Mouse (Mus musculus) heart, postnatal 0 days (tissue): Measurements from ENCODE around the gene Rnf10. TPM values are rescaled to one million over a fixed set of nuclear protein-coding genes. Genes with fewer than 3 reads are reported as not detected.
A peak's percentile ranks its signal among the peaks of the same experiment; 100 is the strongest.

Experiments used
- ATAC-seq: fragments of 200-750 bp; cut with Nextera tagmentation; 2 replicates; pipeline ENCODE4 v1.8.0; 2017; ENCODE audit warnings: low read depth, moderate number of reproducible peaks, moderate library complexity; ENCODE audit not compliant: insufficient read depth
- DNase-seq: peaks from one replicate; pipeline ENCODE4 v3.0.0-alpha.2; 2016; ENCODE audit warnings: low spot score
- H3K27ac ChIP-seq: fragments of 300-500 bp; sonication (generic); 2 replicates; pipeline ENCODE4 v1.5.1; 2014; ENCODE audit warnings: low read depth, mild to moderate bottlenecking
- H3K27me3 ChIP-seq: fragments of 300-500 bp; sonication (generic); 2 replicates; pipeline ENCODE4 v1.6.1; 2014; ENCODE audit warnings: low read length, mixed read lengths; ENCODE audit not compliant: control insufficient read depth, insufficient read depth
- H3K36me3 ChIP-seq: fragments of 300-500 bp; sonication (generic); replicated peaks from 2 replicates; pipeline ENCODE4 v1.6.1; 2014; ENCODE audit warnings: low read length, mixed read lengths; ENCODE audit not compliant: control insufficient read depth, insufficient read depth
- H3K4me1 ChIP-seq: fragments of 300-500 bp; sonication (generic); 2 replicates; pipeline ENCODE4 v1.6.1; 2014; ENCODE audit warnings: antibody characterized with exemption; ENCODE audit not compliant: control insufficient read depth, insufficient read depth
- H3K4me2 ChIP-seq: fragments of 300-500 bp; sonication (generic); 2 replicates; pipeline ENCODE4 v1.6.1; 2014; ENCODE audit warnings: low read depth, mild to moderate bottlenecking, low read length, moderate library complexity
- H3K4me3 ChIP-seq: fragments of 300-500 bp; sonication (generic); 2 replicates; pipeline ENCODE4 v1.5.1; 2014; ENCODE audit warnings: low read depth, low read length
- H3K9ac ChIP-seq: fragments of 300-500 bp; sonication (generic); replicated peaks from 2 replicates; pipeline ENCODE4 v1.6.1; 2014; ENCODE audit warnings: low read depth, low read length, mixed read lengths
- H3K9me3 ChIP-seq: fragments of 300-500 bp; sonication (generic); replicated peaks from 2 replicates; pipeline ENCODE4 v1.6.1; 2016; ENCODE audit warnings: low read length; ENCODE audit not compliant: control insufficient read depth
- CTCF ChIP-seq: IDR thresholded peaks from 2 replicates; pipeline ENCODE4 v1.5.1; 2016; ENCODE audit warnings: antibody characterized with exemption, control low read depth, low read depth
- EP300 ChIP-seq: IDR thresholded peaks from 2 replicates; pipeline ENCODE4 v1.6.1; 2016; ENCODE audit warnings: antibody characterized with exemption, low read depth
- WGBS: fragments of 180-500 bp; shearing (Covaris S2); extraction: QIAGEN DNeasy Blood & Tissue Kit; methylation state at CpG from one replicate; pipeline ENCODE4 v1.1.7; 2014; 5-methylcytosine and 5-hydroxymethylcytosine counted together
- polyA plus RNA-seq: library from polyadenylated mRNA; unstranded; fragments of >200 nt; fragmentation: Nextera tagmentation; extraction: Ambion mirVana; gene quantifications from 2 replicates; pipeline ENCODE4 v1.2.1, GENCODE M21; 2015
- total RNA-seq: library from RNA; depleted of rRNA; stranded (reverse); fragments of >200 nt; gene quantifications from 2 replicates; pipeline ENCODE4 v1.2.3, GENCODE M21; 2014; ENCODE audit warnings: low replicate concordance

Rnf10 gene
- total and polyA plus RNA-seq, 2 experiments from 2014 or later: 82.4 to 105 TPM

- Histone ChIP-seq H3K9me3 (no peaks in the 10 kb centered on the region), H3K27ac (peak overlapping the region; percentile 76), H3K9ac (no peak overlapping the region), H3K4me1 (peaks cover 49% of the 10 kb centered on the region), H3K27me3 (no peaks in the 10 kb centered on the region), H3K4me3 (no peak overlapping the region), H3K4me2 (peak overlapping the region; percentile 35), H3K36me3 (peaks cover 9% of the 10 kb centered on the region; the same call in 1 of the 2 replicates)
- DNase-seq (peak; percentile 20), ATAC-seq (no peak)
- no peak for TF ChIP-seq CTCF
- 29% methylated on average over 3 of the region's 3 CpGs for WGBS
These were observed 5.1 kb downstream of the Rnf10 start for GRCm38 (mm10) chr5:115267469-115268045.

- H3K9ac ChIP-seq: no peak overlapping the region
- peak; percentile 22 for DNase-seq
- H3K4me3 ChIP-seq: no peak overlapping the region
These were observed 5.8 kb downstream of the Rnf10 start for GRCm38 (mm10) chr5:115266787-115267468.

DNA sequence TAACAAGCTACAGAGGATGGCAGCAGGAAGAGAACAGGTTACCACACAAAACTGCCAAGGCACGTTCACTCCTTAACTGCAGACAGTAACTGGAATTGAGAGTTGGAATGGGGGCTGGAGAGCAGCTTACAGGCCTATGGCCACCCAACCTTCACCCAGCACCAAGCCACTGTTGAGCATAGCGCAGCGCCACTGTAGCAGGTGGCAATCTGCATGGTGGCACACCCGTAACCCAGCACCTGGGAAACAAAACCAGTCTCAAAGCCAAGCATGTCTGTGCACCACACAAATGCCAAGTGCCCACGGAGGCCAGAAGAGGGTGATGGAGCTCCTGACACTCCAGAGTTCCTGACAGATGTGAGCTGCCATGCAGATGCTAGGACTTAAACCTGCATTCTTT lies 6.4 kb downstream of the Rnf10 start:
- peak overlapping the region; percentile 76 for H3K27ac ChIP-seq
- 72% methylated on average over 5 of the region's 5 CpGs for WGBS
- ATAC-seq (no peak), DNase-seq (no peak)
- peaks cover 49% of the 10 kb centered on the region for H3K4me1 ChIP-seq
- peaks cover 9% of the 10 kb centered on the region; the same call in 1 of the 2 replicates for H3K36me3 ChIP-seq
- no peaks in the 10 kb centered on the region for H3K27me3 ChIP-seq
- H3K9ac ChIP-seq: no peak overlapping the region
- no peak overlapping the region for H3K4me3 ChIP-seq
- no peak overlapping the region for H3K4me2 ChIP-seq
- TF ChIP-seq EP300 (no peak), CTCF (no peak)
- H3K9me3 ChIP-seq: no peaks in the 10 kb centered on the region

More at GRCm38 (mm10) chr5:115266787-115267468, 5.8 kb downstream of the Rnf10 start:
- Histone ChIP-seq H3K27ac (peak overlapping the region; percentile 76), H3K36me3 (peaks cover 9% of the 10 kb centered on the region; the same call in 1 of the 2 replicates), H3K4me2 (peak overlapping the region; percentile 35), H3K9me3 (no peaks in the 10 kb centered on the region), H3K27me3 (no peaks in the 10 kb centered on the region), H3K4me1 (peaks cover 49% of the 10 kb centered on the region)
- 38% methylated on average over 8 of the region's 8 CpGs for WGBS
- ATAC-seq: no peak
- no peak for TF ChIP-seq CTCF
- TF ChIP-seq EP300: no peak

DNA sequence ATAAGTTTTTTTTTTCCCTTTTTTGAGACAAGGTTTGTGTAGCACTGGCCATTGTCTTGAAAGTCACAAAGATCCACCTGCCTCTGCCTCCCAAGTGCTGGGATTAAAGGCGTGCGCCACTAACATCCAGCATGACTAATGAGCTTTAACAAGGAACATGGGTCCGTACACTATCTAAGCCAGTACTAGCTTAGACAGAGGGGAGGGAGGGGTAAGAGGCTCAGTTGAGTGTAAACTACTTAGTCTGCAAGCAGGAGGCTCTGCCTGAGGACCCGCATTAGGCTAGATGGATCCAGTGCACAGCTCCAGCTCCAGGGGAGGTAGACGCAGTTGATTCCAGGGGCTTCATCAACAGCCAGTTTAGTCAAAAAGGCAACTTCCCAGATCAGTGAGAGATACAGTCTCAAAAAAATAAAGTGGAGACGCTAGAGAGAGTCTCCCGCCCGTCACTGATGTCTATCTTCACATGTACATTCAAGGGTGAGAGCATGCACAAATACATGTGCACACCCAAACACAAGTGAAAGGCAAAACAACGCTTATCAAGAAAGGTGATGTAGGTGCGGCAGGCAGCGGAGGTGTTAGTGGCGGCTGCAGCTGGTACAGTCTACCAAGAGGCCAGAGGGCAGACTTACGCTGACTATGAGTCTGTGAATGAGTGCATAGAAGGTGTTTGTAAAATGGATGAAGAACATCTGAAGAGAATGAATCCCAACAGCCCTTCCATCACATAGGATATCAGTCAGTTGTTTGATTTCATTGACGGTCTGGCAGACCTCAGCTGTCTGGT lies 10.0 kb downstream of the Rnf10 start:
- Histone ChIP-seq H3K9ac (no peak overlapping the region), H3K27me3 (no peaks in the 10 kb centered on the region), H3K36me3 (peaks cover 29% of the 10 kb centered on the region), H3K27ac (no peak overlapping the region), H3K4me2 (no peak overlapping the region), H3K4me1 (peaks cover 18% of the 10 kb centered on the region), H3K4me3 (no peak overlapping the region), H3K9me3 (no peaks in the 10 kb centered on the region)
- TF ChIP-seq CTCF (no peak), EP300 (no peak)
- ATAC-seq: no peak
- DNase-seq: no peak
- WGBS: 84% methylated on average over 14 of the region's 14 CpGs

DNA sequence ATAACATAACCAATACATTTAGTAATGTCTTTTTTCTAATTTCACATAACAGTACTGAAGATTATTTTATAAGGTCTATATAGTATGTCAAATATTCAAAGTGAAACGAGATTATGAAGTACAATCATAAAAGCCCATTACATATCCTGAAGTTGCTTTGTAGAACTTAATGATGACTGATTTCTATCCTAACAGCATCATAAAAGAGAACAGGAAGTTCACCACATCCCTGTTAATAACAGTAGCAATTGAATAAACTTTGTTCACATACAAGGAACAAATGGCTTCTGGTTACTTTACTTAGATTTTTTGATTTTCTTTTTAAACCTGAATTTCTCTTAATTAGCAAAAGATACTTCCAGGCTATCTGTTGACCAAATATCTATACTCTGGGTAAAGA lies 10.8 kb downstream of the Rnf10 start:
- no peak overlapping the region for H3K4me2 ChIP-seq
- TF ChIP-seq EP300 (no peak), CTCF (no peak)
- no peaks in the 10 kb centered on the region for H3K27me3 ChIP-seq
- H3K9ac ChIP-seq: no peak overlapping the region
- 83% methylated on average over 1 of the region's 1 CpGs for WGBS
- DNase-seq: no peak
- no peaks in the 10 kb centered on the region for H3K9me3 ChIP-seq
- peaks cover 37% of the 10 kb centered on the region for H3K36me3 ChIP-seq
- ATAC-seq: no peak
- H3K4me3 ChIP-seq: no peak overlapping the region
- peaks cover 10% of the 10 kb centered on the region for H3K4me1 ChIP-seq
- H3K27ac ChIP-seq: no peak overlapping the region
